Mouse (Mus musculus) adrenal gland, postnatal 4 days (tissue): ENCODE results near the gene Actn1. TPM values are rescaled to one million over a fixed set of nuclear protein-coding genes. Genes with fewer than 3 reads are reported as not detected.

Experiments
- total RNA-seq, 2 experiments: library from RNA; stranded (reverse); gene quantifications; 2 replicates each; pipeline ENCODE4 v1.2.3; 2021

Actn1 gene
- total RNA-seq, 2 experiments from 2014 or later: 59.3 to 80.6 TPM

Other genes with a start within 250 kb of the Actn1 start
- 100 to 1,000 TPM; 264 to 275 TPM for gene Zfp36l1, start 147.4 kb downstream of the Actn1 start, total RNA-seq
- 10 to 100 TPM; 47.7 to 48.6 TPM for gene Dcaf5, start 176.2 kb upstream of the Actn1 start, total RNA-seq
- gene Exd2, start 202.7 kb upstream of the Actn1 start, total RNA-seq: 10 to 100 TPM; 19.9 to 22.3 TPM